Mouse (Mus musculus): ENCODE results near the gene Tbc1d1.
"Not testable (repeated sequence)": the region's sequence is repeated elsewhere in the genome, so short reads cannot be mapped to it uniquely, and the experiment has no call there.

Gene Tbc1d1

GRCm38 (mm10) chr5:64314288-64315052 is 158.4 kb downstream of the Tbc1d1 start:
- DNase-seq (ENCODE audit: low spot score in 2 of 2), result no peak

GRCm38 (mm10) chr5:64315088-64315487 is 159.0 kb downstream of the Tbc1d1 start:
- DNase-seq (ENCODE audit: low spot score in 2 of 2), result no peak

GRCm38 (mm10) chr5:64323286-64323685 is 167.2 kb downstream of the Tbc1d1 start:
- DNase-seq (ENCODE audit: low spot score in 2 of 2), result no peak

GRCm38 (mm10) chr5:64324353-64324752 is 168.2 kb downstream of the Tbc1d1 start:
- no peak for DNase-seq (ENCODE audit: low spot score in 2 of 2)

GRCm38 (mm10) chr5:64324920-64325319 is 168.8 kb downstream of the Tbc1d1 start:
- no peak for DNase-seq (ENCODE audit: low spot score in 2 of 2)

GRCm38 (mm10) chr5:64325741-64326355 is 169.7 kb downstream of the Tbc1d1 start:
- DNase-seq (ENCODE audit: low spot score in 2 of 2), result no peak

GRCm38 (mm10) chr5:64326427-64327181 is 170.5 kb downstream of the Tbc1d1 start:
- DNase-seq (ENCODE audit: low spot score in 2 of 2), result no peak

- no peak for DNase-seq (ENCODE audit: low spot score in 2 of 2)
These were observed 171.3 kb downstream of the Tbc1d1 start for GRCm38 (mm10) chr5:64327212-64327902.

- DNase-seq (ENCODE audit: low spot score in 2 of 2), result peak; percentile 76 to 81
These were observed 180.8 kb downstream of the Tbc1d1 start for GRCm38 (mm10) chr5:64336767-64337408.

- not testable (repeated sequence) for DNase-seq (ENCODE audit: low spot score in 2 of 2)
These were observed 182.7 kb downstream of the Tbc1d1 start for GRCm38 (mm10) chr5:64338795-64339194.

GRCm38 (mm10) chr5:64340366-64340765 is 184.3 kb downstream of the Tbc1d1 start:
- no peak for DNase-seq (ENCODE audit: low spot score in 2 of 2)

- DNase-seq (ENCODE audit: low spot score in 2 of 2), result no peak
These were observed 185.6 kb downstream of the Tbc1d1 start for GRCm38 (mm10) chr5:64341671-64342070.

GRCm38 (mm10) chr5:64342138-64342537 is 186.0 kb downstream of the Tbc1d1 start:
- DNase-seq (ENCODE audit: low spot score in 2 of 2), result no peak

GRCm38 (mm10) chr5:64343972-64344700 is 188.0 kb downstream of the Tbc1d1 start:
- DNase-seq (ENCODE audit: low spot score in 2 of 2), result no peak

- DNase-seq (ENCODE audit: low spot score in 2 of 2), result no peak
These were observed 189.2 kb downstream of the Tbc1d1 start for GRCm38 (mm10) chr5:64345181-64345735.

- DNase-seq (ENCODE audit: low spot score in 2 of 2), result no peak
These were observed 189.7 kb downstream of the Tbc1d1 start for GRCm38 (mm10) chr5:64345761-64346160.

- DNase-seq (ENCODE audit: low spot score in 2 of 2), result no peak
These were observed 190.3 kb downstream of the Tbc1d1 start for GRCm38 (mm10) chr5:64346343-64346885.

- DNase-seq (ENCODE audit: low spot score in 2 of 2), result no peak
These were observed 192.1 kb downstream of the Tbc1d1 start for GRCm38 (mm10) chr5:64348166-64348565.

GRCm38 (mm10) chr5:64348780-64349179 is 192.7 kb downstream of the Tbc1d1 start:
- DNase-seq (ENCODE audit: low spot score in 2 of 2), result no peak

- no peak for DNase-seq (ENCODE audit: low spot score in 2 of 2)
These were observed 195.9 kb downstream of the Tbc1d1 start for GRCm38 (mm10) chr5:64351968-64352367.
